Mouse (Mus musculus): Measurements from ENCODE around the gene Cecr2. TPM values are rescaled to one million over a fixed set of nuclear protein-coding genes. Genes with fewer than 3 reads are reported as not detected.
"Not testable (repeated sequence)": the region's sequence is repeated elsewhere in the genome, so short reads cannot be mapped to it uniquely, and the experiment has no call there.

The Cecr2 gene
- polyA plus RNA-seq, 1 experiment from 2014 or later: 20.6 TPM

- ATAC-seq (ENCODE audit: low FRiP score) (no peak), DNase-seq (ENCODE audit: low spot score, missing footprints) (no peak)
- H3K36me3 ChIP-seq (ENCODE audit: control insufficient read depth, insufficient read depth, low read length): no peaks in the 10 kb centered on the region
- no peak overlapping the region for H3K4me2 ChIP-seq
- no peaks in the 10 kb centered on the region for H3K9me3 ChIP-seq (ENCODE audit: control insufficient read depth, low read length)
- no peak overlapping the region for H3K4me3 ChIP-seq (ENCODE audit: low read depth, low read length)
- no peaks in the 10 kb centered on the region for H3K27me3 ChIP-seq (ENCODE audit: control insufficient read depth, insufficient read depth, low read length)
- H3K9ac ChIP-seq (ENCODE audit: low read length): no peak overlapping the region
- H3K4me1 ChIP-seq (ENCODE audit: control insufficient read depth, insufficient read depth, low read length): no peaks in the 10 kb centered on the region
- H3K27ac ChIP-seq (ENCODE audit: low read depth, low read length): no peak overlapping the region
- WGBS: 38% methylated on average over 4 of the region's 4 CpGs
Observed at GRCm38 (mm10) chr6:120639547-120639946, 26.6 kb upstream of the Cecr2 start.

- H3K36me3 ChIP-seq (ENCODE audit: control insufficient read depth, insufficient read depth, low read length): no peaks in the 10 kb centered on the region
- no peaks in the 10 kb centered on the region for H3K27me3 ChIP-seq (ENCODE audit: control insufficient read depth, insufficient read depth, low read length)
- no peak overlapping the region for H3K9ac ChIP-seq (ENCODE audit: low read length)
- H3K4me3 ChIP-seq (ENCODE audit: low read depth, low read length): no peak overlapping the region
- H3K9me3 ChIP-seq (ENCODE audit: control insufficient read depth, low read length): no peaks in the 10 kb centered on the region
- ATAC-seq (ENCODE audit: low FRiP score): no peak
- WGBS: 92% methylated on average over 11 of the region's 11 CpGs
- no peak overlapping the region for H3K27ac ChIP-seq (ENCODE audit: low read depth, low read length)
- no peaks in the 10 kb centered on the region for H3K4me1 ChIP-seq (ENCODE audit: control insufficient read depth, insufficient read depth, low read length)
- DNase-seq (ENCODE audit: low spot score, missing footprints): no peak
- H3K4me2 ChIP-seq: no peak overlapping the region
Observed at GRCm38 (mm10) chr6:120641866-120642378, 24.2 kb upstream of the Cecr2 start.

- 38% methylated on average over 7 of the region's 7 CpGs for WGBS
Observed at GRCm38 (mm10) chr6:120643776-120644175, 22.4 kb upstream of the Cecr2 start.

GRCm38 (mm10) chr6:120644346-120645299 lies 21.5 kb upstream of the Cecr2 start:
- no peak for DNase-seq (ENCODE audit: low spot score, missing footprints)
- Histone ChIP-seq H3K9ac (ENCODE audit: low read length) (no peak overlapping the region), H3K4me2 (no peak overlapping the region), H3K4me1 (ENCODE audit: control insufficient read depth, insufficient read depth, low read length) (no peaks in the 10 kb centered on the region), H3K27me3 (ENCODE audit: control insufficient read depth, insufficient read depth, low read length) (no peaks in the 10 kb centered on the region), H3K4me3 (ENCODE audit: low read depth, low read length) (no peak overlapping the region), H3K27ac (ENCODE audit: low read depth, low read length) (no peak overlapping the region), H3K9me3 (ENCODE audit: control insufficient read depth, low read length) (no peaks in the 10 kb centered on the region), H3K36me3 (ENCODE audit: control insufficient read depth, insufficient read depth, low read length) (no peaks in the 10 kb centered on the region)
- ATAC-seq (ENCODE audit: low FRiP score): no peak
- WGBS: 46% methylated on average over 23 of the region's 23 CpGs

More at GRCm38 (mm10) chr6:120643776-120644175, 22.4 kb upstream of the Cecr2 start:
- DNase-seq (ENCODE audit: low spot score, missing footprints) (no peak), ATAC-seq (ENCODE audit: low FRiP score) (no peak)
- Histone ChIP-seq H3K9ac (ENCODE audit: low read length) (no peak overlapping the region), H3K36me3 (ENCODE audit: control insufficient read depth, insufficient read depth, low read length) (no peaks in the 10 kb centered on the region), H3K4me1 (ENCODE audit: control insufficient read depth, insufficient read depth, low read length) (no peaks in the 10 kb centered on the region), H3K9me3 (ENCODE audit: control insufficient read depth, low read length) (no peaks in the 10 kb centered on the region), H3K27ac (ENCODE audit: low read depth, low read length) (no peak overlapping the region), H3K4me2 (no peak overlapping the region), H3K27me3 (ENCODE audit: control insufficient read depth, insufficient read depth, low read length) (no peaks in the 10 kb centered on the region), H3K4me3 (ENCODE audit: low read depth, low read length) (no peak overlapping the region)

- H3K4me2 ChIP-seq; H3K4me3 ChIP-seq (ENCODE audit: low read depth, low read length); H3K9ac ChIP-seq (ENCODE audit: low read length); H3K27ac ChIP-seq (ENCODE audit: low read depth, low read length); H3K27me3 ChIP-seq (ENCODE audit: control insufficient read depth, insufficient read depth, low read length); ATAC-seq (ENCODE audit: low FRiP score); H3K4me1 ChIP-seq (ENCODE audit: control insufficient read depth, insufficient read depth, low read length); H3K9me3 ChIP-seq (ENCODE audit: control insufficient read depth, low read length); H3K36me3 ChIP-seq (ENCODE audit: control insufficient read depth, insufficient read depth, low read length); DNase-seq (ENCODE audit: low spot score, missing footprints): not testable (repeated sequence)
- 85% methylated on average over 3 of the region's 4 CpGs for WGBS
Observed at GRCm38 (mm10) chr6:120647246-120648028, 18.7 kb upstream of the Cecr2 start.

- Histone ChIP-seq H3K4me1 (ENCODE audit: control insufficient read depth, insufficient read depth, low read length) (peaks cover 4% of the 10 kb centered on the region; the same call in 1 of the 2 replicates), H3K9ac (ENCODE audit: low read length) (no peak overlapping the region), H3K4me2 (no peak overlapping the region), H3K27me3 (ENCODE audit: control insufficient read depth, insufficient read depth, low read length) (no peaks in the 10 kb centered on the region), H3K4me3 (ENCODE audit: low read depth, low read length) (no peak overlapping the region), H3K9me3 (ENCODE audit: control insufficient read depth, low read length) (no peaks in the 10 kb centered on the region), H3K27ac (ENCODE audit: low read depth, low read length) (no peak overlapping the region), H3K36me3 (ENCODE audit: control insufficient read depth, insufficient read depth, low read length) (no peaks in the 10 kb centered on the region)
- WGBS: 77% methylated on average over 5 of the region's 5 CpGs
- ATAC-seq (ENCODE audit: low FRiP score) (no peak), DNase-seq (ENCODE audit: low spot score, missing footprints) (no peak)
Observed at GRCm38 (mm10) chr6:120648205-120648604, 18.0 kb upstream of the Cecr2 start.

GRCm38 (mm10) chr6:120652666-120653065 lies 13.5 kb upstream of the Cecr2 start:
- no peak overlapping the region for H3K4me3 ChIP-seq (ENCODE audit: low read depth, low read length)
- DNase-seq (ENCODE audit: low spot score, missing footprints): peak; percentile 87
- no peak overlapping the region for H3K27ac ChIP-seq (ENCODE audit: low read depth, low read length)

GRCm38 (mm10) chr6:120655702-120656101 lies 10.5 kb upstream of the Cecr2 start:
- ATAC-seq (ENCODE audit: low FRiP score) (no peak), DNase-seq (ENCODE audit: low spot score, missing footprints) (no peak)
- peaks cover 4% of the 10 kb centered on the region; the same call in 1 of the 2 replicates for H3K4me1 ChIP-seq (ENCODE audit: control insufficient read depth, insufficient read depth, low read length)
- no peak overlapping the region for H3K9ac ChIP-seq (ENCODE audit: low read length)
- no peaks in the 10 kb centered on the region for H3K9me3 ChIP-seq (ENCODE audit: control insufficient read depth, low read length)
- WGBS: 87% methylated on average over 3 of the region's 3 CpGs
- H3K4me2 ChIP-seq: no peak overlapping the region
- no peaks in the 10 kb centered on the region for H3K27me3 ChIP-seq (ENCODE audit: control insufficient read depth, insufficient read depth, low read length)
- H3K36me3 ChIP-seq (ENCODE audit: control insufficient read depth, insufficient read depth, low read length): no peaks in the 10 kb centered on the region
- H3K27ac ChIP-seq (ENCODE audit: low read depth, low read length): no peak overlapping the region
- H3K4me3 ChIP-seq (ENCODE audit: low read depth, low read length): no peak overlapping the region

More at GRCm38 (mm10) chr6:120652666-120653065, 13.5 kb upstream of the Cecr2 start:
- 11% methylated on average over 7 of the region's 7 CpGs for WGBS
- no peak overlapping the region for H3K4me2 ChIP-seq
- no peak for ATAC-seq (ENCODE audit: low FRiP score)
- no peaks in the 10 kb centered on the region for H3K36me3 ChIP-seq (ENCODE audit: control insufficient read depth, insufficient read depth, low read length)
- H3K9me3 ChIP-seq (ENCODE audit: control insufficient read depth, low read length): no peaks in the 10 kb centered on the region
- peaks cover 4% of the 10 kb centered on the region; the same call in 1 of the 2 replicates for H3K4me1 ChIP-seq (ENCODE audit: control insufficient read depth, insufficient read depth, low read length)
- no peaks in the 10 kb centered on the region for H3K27me3 ChIP-seq (ENCODE audit: control insufficient read depth, insufficient read depth, low read length)
- H3K9ac ChIP-seq (ENCODE audit: low read length): no peak overlapping the region
